Mouse (Mus musculus): ENCODE results near the gene Atg5. TPM values are rescaled to one million over a fixed set of nuclear protein-coding genes. Genes with fewer than 3 reads are reported as not detected.

The Atg5 gene
- polyA plus RNA-seq, 1 experiment from 2014 or later = 43.5 TPM

DNA sequence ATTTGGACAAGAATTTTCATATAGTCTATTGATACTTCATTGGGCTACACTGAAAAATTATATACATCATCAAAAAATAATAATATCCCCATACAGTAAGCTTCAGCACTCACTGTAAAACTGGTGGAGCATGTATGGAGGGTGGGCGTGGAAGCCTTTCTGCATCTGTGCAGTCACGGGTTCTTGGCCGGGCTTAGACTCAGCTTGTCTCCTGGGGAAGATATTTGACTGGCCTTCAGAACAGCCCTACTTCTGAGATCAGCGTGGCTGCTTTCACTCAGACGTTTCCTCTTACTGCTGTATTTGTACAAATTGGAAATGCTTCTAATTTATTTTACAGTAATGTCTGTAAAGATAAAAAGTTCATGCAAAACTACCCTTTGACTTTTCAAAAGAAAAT is 71.2 kb downstream of the Atg5 start:
- H3K9me3 ChIP-seq (replicated peaks; ENCODE audit: control insufficient read depth, low read length) = no peaks in the 10 kb centered on the region
- H3K4me1 ChIP-seq (ENCODE audit: control insufficient read depth, insufficient read depth, low read length) = no peaks in the 10 kb centered on the region
- H3K4me2 ChIP-seq (ENCODE audit: low read depth, low read length) = no peak overlapping the region
- H3K4me3 ChIP-seq (replicated peaks; ENCODE audit: low read length) = no peak overlapping the region
- no peak overlapping the region for H3K9ac ChIP-seq (ENCODE audit: low read length)
- ATAC-seq (ENCODE audit: insufficient read depth, low FRiP score) = no peak
- 72% methylated on average over 5 of the region's 5 CpGs for WGBS
- no peak overlapping the region for H3K27ac ChIP-seq (ENCODE audit: low read length)
- no peaks in the 10 kb centered on the region for H3K27me3 ChIP-seq (ENCODE audit: control insufficient read depth, insufficient read depth, low read length)
- no peaks in the 10 kb centered on the region for H3K36me3 ChIP-seq (ENCODE audit: control insufficient read depth, insufficient read depth, low read length)

GRCm38 (mm10) chr10:44340928-44341327 is 72.8 kb downstream of the Atg5 start:
- H3K4me1 ChIP-seq (ENCODE audit: control insufficient read depth, insufficient read depth, low read length) = no peaks in the 10 kb centered on the region
- H3K9ac ChIP-seq (ENCODE audit: low read length) = no peak overlapping the region
- no peak overlapping the region for H3K4me2 ChIP-seq (ENCODE audit: low read depth, low read length)
- WGBS = 80% methylated on average over 4 of the region's 4 CpGs
- ATAC-seq (ENCODE audit: insufficient read depth, low FRiP score) = no peak
- no peaks in the 10 kb centered on the region for H3K9me3 ChIP-seq (replicated peaks; ENCODE audit: control insufficient read depth, low read length)
- H3K4me3 ChIP-seq (replicated peaks; ENCODE audit: low read length) = no peak overlapping the region
- no peaks in the 10 kb centered on the region for H3K36me3 ChIP-seq (ENCODE audit: control insufficient read depth, insufficient read depth, low read length)
- H3K27me3 ChIP-seq (ENCODE audit: control insufficient read depth, insufficient read depth, low read length) = no peaks in the 10 kb centered on the region
- no peak overlapping the region for H3K27ac ChIP-seq (ENCODE audit: low read length)

DNA sequence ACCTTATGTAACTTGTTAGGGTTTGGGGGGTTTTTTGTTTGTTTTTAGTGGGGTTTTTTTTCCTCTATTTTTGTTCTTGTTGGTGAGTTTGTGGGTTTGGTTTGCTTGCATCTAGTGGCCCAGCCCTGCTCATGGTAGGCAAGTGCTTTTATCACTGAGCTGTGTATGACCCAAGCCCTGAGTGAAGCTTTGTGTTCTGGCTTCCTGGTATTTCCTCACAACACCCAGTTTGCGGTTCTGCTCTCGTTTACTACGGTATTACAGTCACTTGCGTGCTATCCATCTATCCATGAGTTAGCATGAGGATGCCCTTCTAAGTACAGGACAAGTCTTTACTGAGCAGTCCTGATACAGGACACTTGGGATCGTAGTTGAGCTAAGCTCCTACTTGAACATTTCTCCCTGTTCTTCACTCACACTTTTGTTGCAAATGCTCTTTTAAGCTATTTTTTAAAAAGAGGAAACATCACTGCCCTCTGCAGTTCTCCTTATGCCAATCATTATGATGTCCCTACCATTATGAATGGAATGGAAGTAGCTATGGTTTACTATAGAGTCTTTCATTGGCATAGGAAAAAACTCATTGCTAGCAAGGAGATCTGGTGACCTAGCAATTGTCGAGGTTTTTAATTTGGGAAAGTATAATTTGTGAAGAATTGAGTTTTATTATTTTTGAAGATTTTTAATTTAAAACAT is 73.8 kb downstream of the Atg5 start:
- ATAC-seq (ENCODE audit: insufficient read depth, low FRiP score) = no peak
- H3K9ac ChIP-seq (ENCODE audit: low read length) = no peak overlapping the region
- H3K4me2 ChIP-seq (ENCODE audit: low read depth, low read length) = no peak overlapping the region
- WGBS = 89% methylated on average over 6 of the region's 6 CpGs
- no peaks in the 10 kb centered on the region for H3K9me3 ChIP-seq (replicated peaks; ENCODE audit: control insufficient read depth, low read length)
- no peaks in the 10 kb centered on the region for H3K36me3 ChIP-seq (ENCODE audit: control insufficient read depth, insufficient read depth, low read length)
- H3K27me3 ChIP-seq (ENCODE audit: control insufficient read depth, insufficient read depth, low read length) = no peaks in the 10 kb centered on the region
- no peak overlapping the region for H3K27ac ChIP-seq (ENCODE audit: low read length)
- no peak overlapping the region for H3K4me3 ChIP-seq (replicated peaks; ENCODE audit: low read length)
- H3K4me1 ChIP-seq (ENCODE audit: control insufficient read depth, insufficient read depth, low read length) = no peaks in the 10 kb centered on the region

DNA sequence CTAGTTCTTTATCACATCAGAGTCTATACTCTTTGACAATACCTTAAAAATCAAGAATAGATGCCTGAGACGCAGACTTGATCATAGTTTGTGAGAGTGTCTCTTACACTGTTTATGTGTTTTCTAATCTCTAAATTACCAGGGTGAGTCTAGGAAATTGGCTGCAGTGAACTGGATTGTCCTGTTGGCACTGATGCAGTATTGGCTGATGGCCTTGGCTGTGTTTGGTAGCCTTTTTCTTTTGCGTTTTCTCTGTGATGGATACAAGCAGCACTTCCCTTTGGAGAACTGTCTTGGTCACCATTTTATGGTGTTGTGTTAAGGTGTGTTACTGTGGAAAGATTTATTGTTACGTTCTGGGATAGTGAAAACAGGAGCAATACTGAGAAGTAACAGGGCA is 75.2 kb downstream of the Atg5 start:
- WGBS = 90% methylated on average over 3 of the region's 3 CpGs
- ATAC-seq (ENCODE audit: insufficient read depth, low FRiP score) = no peak

GRCm38 (mm10) chr10:44347549-44348172 is 79.5 kb downstream of the Atg5 start:
- no peaks in the 10 kb centered on the region for H3K36me3 ChIP-seq (ENCODE audit: control insufficient read depth, insufficient read depth, low read length)
- no peaks in the 10 kb centered on the region for H3K27me3 ChIP-seq (ENCODE audit: control insufficient read depth, insufficient read depth, low read length)
- no peak overlapping the region for H3K27ac ChIP-seq (ENCODE audit: low read length)
- WGBS = 75% methylated on average over 10 of the region's 10 CpGs
- H3K9me3 ChIP-seq (replicated peaks; ENCODE audit: control insufficient read depth, low read length) = no peaks in the 10 kb centered on the region
- H3K4me1 ChIP-seq (ENCODE audit: control insufficient read depth, insufficient read depth, low read length) = no peaks in the 10 kb centered on the region
- no peak overlapping the region for H3K4me3 ChIP-seq (replicated peaks; ENCODE audit: low read length)
- no peak overlapping the region for H3K4me2 ChIP-seq (ENCODE audit: low read depth, low read length)
- H3K9ac ChIP-seq (ENCODE audit: low read length) = no peak overlapping the region
- ATAC-seq (ENCODE audit: insufficient read depth, low FRiP score) = no peak

More for the DNA sequence above, 75.2 kb downstream of the Atg5 start:
- Histone ChIP-seq H3K27me3 (ENCODE audit: control insufficient read depth, insufficient read depth, low read length) (no peaks in the 10 kb centered on the region), H3K27ac (ENCODE audit: low read length) (no peak overlapping the region), H3K4me3 (replicated peaks; ENCODE audit: low read length) (no peak overlapping the region), H3K4me2 (ENCODE audit: low read depth, low read length) (no peak overlapping the region), H3K9ac (ENCODE audit: low read length) (no peak overlapping the region), H3K4me1 (ENCODE audit: control insufficient read depth, insufficient read depth, low read length) (no peaks in the 10 kb centered on the region), H3K9me3 (replicated peaks; ENCODE audit: control insufficient read depth, low read length) (no peaks in the 10 kb centered on the region), H3K36me3 (ENCODE audit: control insufficient read depth, insufficient read depth, low read length) (no peaks in the 10 kb centered on the region)

GRCm38 (mm10) chr10:44348474-44349415 is 80.6 kb downstream of the Atg5 start:
- Histone ChIP-seq H3K27ac (ENCODE audit: low read length) (no peak overlapping the region), H3K9me3 (replicated peaks; ENCODE audit: control insufficient read depth, low read length) (no peaks in the 10 kb centered on the region), H3K4me3 (replicated peaks; ENCODE audit: low read length) (no peak overlapping the region), H3K4me2 (ENCODE audit: low read depth, low read length) (no peak overlapping the region), H3K27me3 (ENCODE audit: control insufficient read depth, insufficient read depth, low read length) (no peaks in the 10 kb centered on the region), H3K9ac (ENCODE audit: low read length) (no peak overlapping the region), H3K36me3 (ENCODE audit: control insufficient read depth, insufficient read depth, low read length) (no peaks in the 10 kb centered on the region), H3K4me1 (ENCODE audit: control insufficient read depth, insufficient read depth, low read length) (no peaks in the 10 kb centered on the region)
- 56% methylated on average over 14 of the region's 14 CpGs for WGBS
- no peak for ATAC-seq (ENCODE audit: insufficient read depth, low FRiP score)

GRCm38 (mm10) chr10:44353467-44353866 is 85.3 kb downstream of the Atg5 start:
- H3K4me2 ChIP-seq (ENCODE audit: low read depth, low read length) = no peak overlapping the region
- no peaks in the 10 kb centered on the region for H3K27me3 ChIP-seq (ENCODE audit: control insufficient read depth, insufficient read depth, low read length)
- ATAC-seq (ENCODE audit: insufficient read depth, low FRiP score) = no peak
- no peaks in the 10 kb centered on the region for H3K36me3 ChIP-seq (ENCODE audit: control insufficient read depth, insufficient read depth, low read length)
- no peaks in the 10 kb centered on the region for H3K4me1 ChIP-seq (ENCODE audit: control insufficient read depth, insufficient read depth, low read length)
- WGBS = 54% methylated on average over 4 of the region's 4 CpGs
- no peak overlapping the region for H3K4me3 ChIP-seq (replicated peaks; ENCODE audit: low read length)
- H3K27ac ChIP-seq (ENCODE audit: low read length) = no peak overlapping the region
- no peaks in the 10 kb centered on the region for H3K9me3 ChIP-seq (replicated peaks; ENCODE audit: control insufficient read depth, low read length)
- H3K9ac ChIP-seq (ENCODE audit: low read length) = no peak overlapping the region

- H3K36me3 ChIP-seq (ENCODE audit: control insufficient read depth, insufficient read depth, low read length) = no peaks in the 10 kb centered on the region
- WGBS = 72% methylated on average over 10 of the region's 10 CpGs
- ATAC-seq (ENCODE audit: insufficient read depth, low FRiP score) = no peak
- H3K9me3 ChIP-seq (replicated peaks; ENCODE audit: control insufficient read depth, low read length) = no peaks in the 10 kb centered on the region
- H3K4me1 ChIP-seq (ENCODE audit: control insufficient read depth, insufficient read depth, low read length) = no peaks in the 10 kb centered on the region
- no peak overlapping the region for H3K4me2 ChIP-seq (ENCODE audit: low read depth, low read length)
- no peak overlapping the region for H3K27ac ChIP-seq (ENCODE audit: low read length)
- no peaks in the 10 kb centered on the region for H3K27me3 ChIP-seq (ENCODE audit: control insufficient read depth, insufficient read depth, low read length)
- H3K4me3 ChIP-seq (replicated peaks; ENCODE audit: low read length) = no peak overlapping the region
- H3K9ac ChIP-seq (ENCODE audit: low read length) = no peak overlapping the region
Observed at GRCm38 (mm10) chr10:44354393-44354792, 86.2 kb downstream of the Atg5 start.

- H3K9ac ChIP-seq (ENCODE audit: low read length) = no peak overlapping the region
- H3K27me3 ChIP-seq (ENCODE audit: control insufficient read depth, insufficient read depth, low read length) = no peaks in the 10 kb centered on the region
- no peak overlapping the region for H3K4me2 ChIP-seq (ENCODE audit: low read depth, low read length)
- H3K4me1 ChIP-seq (ENCODE audit: control insufficient read depth, insufficient read depth, low read length) = no peaks in the 10 kb centered on the region
- 76% methylated on average over 7 of the region's 7 CpGs for WGBS
- H3K9me3 ChIP-seq (replicated peaks; ENCODE audit: control insufficient read depth, low read length) = no peaks in the 10 kb centered on the region
- ATAC-seq (ENCODE audit: insufficient read depth, low FRiP score) = no peak
- no peak overlapping the region for H3K4me3 ChIP-seq (replicated peaks; ENCODE audit: low read length)
- no peaks in the 10 kb centered on the region for H3K36me3 ChIP-seq (ENCODE audit: control insufficient read depth, insufficient read depth, low read length)
- no peak overlapping the region for H3K27ac ChIP-seq (ENCODE audit: low read length)
Observed at GRCm38 (mm10) chr10:44355216-44355615, 87.1 kb downstream of the Atg5 start.
